Mouse (Mus musculus) left cerebral cortex, postnatal 14 days (tissue): ENCODE data around the gene Zfp423. TPM values are rescaled to one million over a fixed set of nuclear protein-coding genes. Genes with fewer than 3 reads are reported as not detected.

Experiments used
- total RNA-seq, 2 experiments: library from RNA; stranded (reverse); gene quantifications; 2 replicates each; pipeline ENCODE4 v1.2.3; 2021

Zfp423 gene
- total RNA-seq, 2 experiments from 2014 or later = 20.4 to 27.4 TPM

Other genes starting within 250 kb of the Zfp423 start
- gene Cnep1r1, start 159.2 kb upstream of the Zfp423 start, total RNA-seq = 10 to 100 TPM; 30.4 to 31.1 TPM
- gene Heatr3, start 178.3 kb upstream of the Zfp423 start, total RNA-seq = 10 to 100 TPM; 29.2 to 29.9 TPM
- 10 to 100 TPM; 32.6 to 36.3 TPM for gene Tent4b, start 239.6 kb upstream of the Zfp423 start, total RNA-seq